Mouse (Mus musculus) urinary bladder, postnatal 36 days (tissue): ENCODE data around the gene Grap.
"Not testable (repeated sequence)": the region's sequence is repeated elsewhere in the genome, so short reads cannot be mapped to it uniquely, and the experiment has no call there.

ENCODE experiments used
- DNase-seq, 2 experiments: peaks; one replicate each; pipeline ENCODE4 v3.0.0; 2022; ENCODE audit warnings: low spot score in 2 of 2, mixed read lengths in 1 of 2

Gene Grap

DNA sequence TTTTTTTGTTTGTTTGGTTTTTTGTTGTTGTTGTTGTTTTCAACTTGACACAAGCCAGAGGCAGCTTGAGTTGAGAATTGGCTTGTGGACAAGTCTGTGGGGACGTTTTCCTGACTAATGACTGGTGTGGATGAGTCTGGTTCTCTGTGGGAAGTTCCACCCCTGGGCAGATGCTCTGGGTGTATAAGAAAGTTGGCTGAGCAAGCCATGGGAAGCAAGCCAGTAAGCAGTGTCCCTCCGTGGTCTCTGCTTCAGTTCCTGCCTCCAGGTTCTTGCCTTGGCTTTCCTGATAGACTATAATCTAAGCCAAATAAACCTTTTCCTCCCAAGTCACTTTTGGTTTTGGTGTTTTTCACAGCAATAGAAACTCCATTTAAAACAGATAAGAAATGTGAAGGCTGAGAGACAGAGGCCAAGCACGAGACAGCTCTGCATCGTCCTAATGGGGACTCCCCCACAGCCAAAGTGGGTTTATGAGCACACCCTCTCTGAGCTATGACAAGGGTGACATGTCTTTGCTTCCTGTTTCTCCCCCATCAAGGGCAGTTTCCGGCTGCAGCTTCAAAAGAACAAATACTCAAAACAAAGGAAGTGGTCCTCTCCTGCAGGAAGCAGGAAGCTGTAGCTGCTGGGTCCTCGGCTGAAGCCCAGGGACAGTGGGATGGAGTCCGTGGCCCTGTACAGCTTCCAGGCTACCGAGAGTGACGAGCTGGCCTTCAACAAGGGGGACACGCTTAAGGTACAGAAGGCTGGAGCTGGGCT is at the start of gene Grap:
TSS of gene Grap (plus strand) at position 580 of the 762 bp plus-strand sequence.
- no peak for DNase-seq

DNA sequence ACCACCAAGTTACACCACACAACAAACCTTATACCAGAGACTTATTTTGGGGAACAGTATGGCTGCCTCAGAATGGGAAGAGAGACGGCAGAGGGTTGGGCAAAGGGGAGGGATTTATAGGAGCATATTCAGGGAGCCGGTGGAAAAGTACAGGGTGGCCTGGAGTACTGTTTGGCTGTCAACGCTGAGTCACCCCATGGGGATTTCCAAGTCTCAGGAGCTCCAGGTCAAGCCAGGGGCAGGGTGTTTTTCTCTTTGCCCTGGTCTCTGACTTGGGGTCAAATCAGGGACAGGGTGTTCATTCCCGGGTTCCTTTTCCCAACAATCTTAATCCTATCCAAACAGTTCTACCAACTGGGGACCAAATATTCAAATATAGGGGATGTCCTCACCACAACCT is 45.0 kb upstream of the Grap start:
- DNase-seq = no peak

DNA sequence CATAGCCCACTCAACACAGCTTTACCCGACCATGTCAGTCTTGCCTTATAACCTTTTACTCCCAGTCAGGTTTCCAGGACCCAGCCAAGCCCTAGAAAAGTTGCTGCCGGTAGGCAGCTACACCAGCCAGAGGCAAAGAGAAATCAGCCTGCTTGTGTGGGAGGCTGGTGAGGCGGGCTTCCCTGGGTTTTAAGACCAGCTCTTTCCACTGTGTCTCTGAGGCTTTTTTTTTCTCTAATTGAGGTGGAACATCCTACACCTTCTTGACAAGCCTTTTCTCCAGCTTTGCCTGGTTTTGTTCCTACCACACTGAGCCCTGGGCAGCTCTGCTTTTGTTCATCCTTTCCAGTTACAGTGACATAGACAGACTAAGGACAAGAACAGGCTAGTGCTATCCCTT is 41.9 kb upstream of the Grap start:
- no peak for DNase-seq

DNA sequence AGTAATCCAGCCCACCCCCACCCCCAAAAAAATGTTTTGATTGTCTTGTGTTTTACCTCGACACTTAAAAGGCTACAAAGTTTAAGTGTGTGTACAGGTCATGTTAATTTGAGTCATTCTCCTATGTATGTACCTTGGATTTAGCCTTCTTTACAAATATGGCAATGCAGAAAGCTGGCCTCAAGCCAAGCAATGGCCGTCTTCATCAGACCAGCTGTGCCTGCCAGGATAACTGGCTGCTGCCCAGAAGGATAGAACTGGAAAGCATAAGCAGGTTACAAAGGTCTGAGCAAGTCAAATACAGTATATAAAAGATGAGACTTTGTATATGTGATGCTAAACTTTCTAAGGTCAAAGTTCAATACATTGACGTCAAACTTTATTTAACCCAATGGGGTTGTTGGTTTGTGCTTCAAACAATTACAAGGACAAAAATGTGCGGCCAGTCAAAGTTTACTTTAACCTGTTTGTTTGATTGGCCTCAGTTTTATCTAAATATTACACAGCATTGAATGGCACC is 40.9 kb upstream of the Grap start:
- DNase-seq = no peak

DNA sequence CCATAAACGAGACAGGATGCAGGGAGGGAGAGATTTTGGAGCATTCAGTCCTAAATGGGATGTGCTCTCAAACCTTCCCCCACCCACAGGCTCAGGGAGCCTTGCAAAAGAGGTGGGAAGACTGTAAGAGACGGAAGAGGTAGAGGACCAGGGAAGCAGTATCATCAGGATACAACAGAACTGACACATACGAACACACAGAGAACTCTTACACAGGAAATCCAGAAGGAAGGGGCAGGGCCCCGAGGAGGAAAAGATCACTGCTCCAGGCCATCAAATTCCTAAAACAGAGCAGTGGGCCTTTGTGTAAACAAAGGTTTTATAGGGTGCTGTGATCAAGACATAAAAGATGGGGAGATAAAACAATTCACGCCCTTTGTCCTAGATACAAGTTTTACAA is 38.7 kb upstream of the Grap start:
- no peak for DNase-seq

DNA sequence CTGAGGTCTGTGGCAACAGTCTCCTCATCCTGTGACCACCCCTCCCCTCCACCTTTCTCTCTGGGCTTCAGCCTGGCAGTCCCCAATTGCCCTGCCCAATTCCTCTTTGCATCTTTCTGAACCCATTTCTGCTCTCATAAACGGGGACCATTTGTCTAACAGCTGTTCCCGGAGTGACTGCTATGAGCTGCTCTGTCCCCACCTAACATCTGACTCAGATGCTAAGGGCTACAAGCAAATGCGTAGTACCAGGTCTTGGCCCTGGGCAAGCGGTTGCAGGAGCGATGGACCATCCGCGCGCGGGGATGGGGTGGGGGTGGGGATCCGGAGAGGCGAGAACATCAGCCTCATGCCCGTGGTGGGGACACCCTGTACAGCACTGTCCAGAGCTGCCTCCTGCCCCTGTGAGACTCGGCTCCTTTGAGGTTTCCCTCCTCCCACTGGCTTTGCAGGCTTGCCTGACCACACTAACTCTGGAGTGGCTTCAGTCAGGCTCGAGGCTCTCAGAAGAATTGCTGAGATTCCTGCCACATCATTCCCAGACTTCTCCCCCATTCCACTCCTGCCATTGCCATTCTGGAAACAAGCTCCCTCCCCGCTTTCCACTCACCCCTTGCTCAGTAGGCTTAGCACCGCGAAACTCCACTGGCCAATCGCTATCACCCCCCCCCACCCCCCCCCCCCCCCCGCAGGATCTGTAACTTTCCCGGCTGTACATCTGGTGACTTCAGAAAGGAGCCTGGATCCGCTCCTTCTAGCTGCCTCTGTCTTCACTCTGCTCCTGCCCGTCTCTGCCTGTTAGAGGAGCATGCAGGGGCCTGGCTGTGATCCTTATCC is 37.2 kb upstream of the Grap start:
- DNase-seq = peak in 1 of 2 experiments; percentile 23

DNA sequence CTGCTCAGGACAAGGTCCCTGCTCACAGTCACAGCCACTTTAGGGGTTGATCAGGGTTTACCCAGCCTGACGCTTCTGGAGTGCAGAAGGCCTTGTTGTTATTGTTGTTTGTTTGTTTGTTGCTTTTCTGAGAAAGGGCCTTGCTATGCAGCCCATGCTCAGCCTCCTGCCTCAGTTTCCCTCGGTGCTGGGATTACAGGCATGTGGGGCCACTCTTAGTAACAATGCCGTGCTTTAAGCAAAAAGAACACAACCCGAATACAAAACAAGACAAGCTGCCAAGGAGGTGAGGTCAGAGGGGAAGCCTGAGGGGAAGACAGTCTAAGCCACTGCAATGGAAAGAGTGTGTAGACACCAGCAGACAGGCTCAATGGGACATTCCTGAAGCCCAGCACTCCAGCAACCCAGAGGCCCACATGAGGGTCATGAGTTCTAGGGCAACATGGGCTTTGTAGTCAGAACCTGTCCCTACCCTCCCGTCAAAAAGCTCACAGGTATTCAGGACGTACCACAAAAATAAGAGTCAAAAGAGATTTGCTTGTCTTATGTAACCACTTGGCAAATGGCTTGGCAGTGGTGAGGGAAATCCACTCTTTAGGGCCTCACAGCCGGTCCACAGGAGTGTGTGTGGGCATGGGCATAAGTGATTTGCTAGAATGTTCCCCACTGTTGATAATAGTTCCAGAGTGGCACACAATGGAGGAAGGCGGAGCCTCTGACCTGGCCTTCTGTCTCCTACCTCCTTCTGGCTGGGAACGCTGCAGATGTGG is 36.4 kb upstream of the Grap start:
- peak in 1 of 2 experiments; percentile 22 for DNase-seq

DNA sequence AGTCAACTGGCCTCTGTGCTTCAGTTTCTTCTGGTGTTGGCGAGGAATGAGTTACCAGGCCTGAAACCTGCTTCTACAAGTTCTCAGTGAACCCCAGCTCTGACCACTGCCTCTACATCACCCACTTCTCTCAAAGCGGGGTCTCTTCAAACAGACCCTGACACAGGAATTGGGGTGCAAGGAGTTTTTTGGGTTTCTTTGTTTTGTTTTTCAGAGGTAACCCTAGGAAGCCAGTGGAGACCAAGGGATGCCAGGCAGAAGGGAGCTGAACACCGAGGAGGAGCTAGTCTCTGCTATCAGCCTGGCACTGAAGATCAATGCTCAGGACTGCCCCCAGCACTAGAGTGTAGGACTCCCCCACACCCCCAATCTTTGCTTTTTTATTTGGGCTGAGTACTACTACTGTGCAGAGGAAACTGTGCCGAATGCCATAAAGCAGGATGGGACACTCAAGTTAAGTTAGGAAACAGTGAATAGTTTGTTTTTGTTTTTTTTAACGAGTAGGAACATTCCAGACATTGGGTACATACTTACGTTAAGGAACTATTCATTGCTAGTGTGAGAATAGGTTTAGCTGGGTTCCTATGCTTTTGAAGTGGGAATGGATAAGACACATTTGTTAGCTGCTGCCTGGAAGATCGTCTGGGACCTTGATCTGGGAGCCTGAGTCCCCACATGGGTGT is 35.6 kb upstream of the Grap start:
- no peak for DNase-seq

DNA sequence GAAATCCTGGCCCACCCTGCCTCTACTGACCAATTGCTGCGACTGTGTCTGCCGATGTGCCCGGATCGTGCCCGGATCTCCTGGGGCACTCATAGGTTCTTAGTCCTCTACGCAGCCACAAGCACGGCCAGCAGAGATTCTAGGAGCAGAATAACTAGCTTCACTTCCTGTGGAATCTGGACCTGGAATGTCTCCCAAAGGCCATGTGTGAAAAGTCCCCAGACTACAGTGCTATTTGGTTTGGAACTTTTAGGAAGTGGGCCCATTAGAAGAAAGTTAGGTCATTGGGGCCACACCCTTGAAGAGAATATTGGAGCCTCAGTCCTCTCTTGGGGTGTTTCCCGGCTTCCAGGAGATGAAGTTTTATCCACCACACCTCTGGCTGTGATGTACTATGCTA is 34.9 kb upstream of the Grap start:
- DNase-seq = no peak

DNA sequence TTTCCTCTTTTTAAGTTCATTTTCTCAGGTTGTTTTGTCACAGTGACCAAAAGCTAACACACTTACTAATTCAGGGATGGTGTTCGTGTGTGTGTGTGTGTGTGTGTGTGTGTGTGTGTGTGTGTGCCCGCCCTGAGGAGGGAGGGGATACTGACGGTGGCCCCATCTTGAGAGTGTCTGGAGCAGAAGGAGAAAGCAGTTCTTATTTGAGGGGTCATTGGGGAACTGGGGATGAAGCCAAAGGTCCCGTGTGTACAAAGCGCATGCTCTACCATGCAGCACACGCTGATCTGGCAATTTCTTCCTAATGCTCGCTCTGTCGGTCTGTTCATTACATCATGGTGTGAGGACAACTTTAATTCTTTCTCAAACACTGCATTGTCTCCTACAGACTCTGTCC is 34.5 kb upstream of the Grap start:
- no peak for DNase-seq

DNA sequence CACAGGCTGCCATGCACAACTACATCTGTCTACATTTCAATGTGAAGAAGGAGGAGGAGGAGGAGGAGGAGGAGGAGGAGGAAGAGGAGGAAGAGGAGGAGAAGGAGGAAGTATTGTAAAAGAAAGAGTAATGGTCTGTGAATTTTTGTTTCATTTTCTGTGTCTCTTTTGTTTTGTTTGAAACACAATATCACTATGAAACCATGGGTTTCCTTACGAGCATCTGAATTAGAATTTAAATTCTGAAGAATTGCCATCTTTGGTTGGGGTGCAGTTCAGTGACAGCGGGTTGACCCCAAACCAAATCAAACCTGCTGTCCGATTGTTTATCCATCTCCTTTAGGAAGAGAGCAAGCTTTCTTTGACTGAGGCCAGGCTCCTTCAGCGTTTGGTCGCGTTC is 33.7 kb upstream of the Grap start:
- DNase-seq = no peak

DNA sequence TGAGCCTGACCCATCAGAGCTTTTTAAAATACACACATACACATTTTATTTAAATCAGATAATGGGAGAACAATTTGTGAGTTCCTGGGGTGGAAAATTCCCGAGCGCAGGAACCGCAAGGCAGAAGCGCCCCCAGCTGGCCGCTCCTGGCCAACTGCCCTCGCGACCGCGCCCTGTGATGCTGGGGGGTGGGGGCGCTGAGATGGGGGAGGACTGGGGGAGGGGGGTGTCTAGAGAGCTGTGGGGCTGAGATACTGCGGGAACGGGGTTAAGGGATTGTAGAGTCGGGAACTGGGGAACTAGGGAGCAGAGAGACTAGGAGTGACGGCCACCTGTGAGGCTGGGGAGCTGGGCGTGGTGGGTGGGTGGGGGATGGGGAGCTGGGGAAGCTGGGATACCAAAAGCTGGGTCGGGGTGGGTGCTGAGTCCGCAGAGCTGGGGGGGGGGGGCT is 33.2 kb upstream of the Grap start:
- DNase-seq = peak; percentile 50 to 76

DNA sequence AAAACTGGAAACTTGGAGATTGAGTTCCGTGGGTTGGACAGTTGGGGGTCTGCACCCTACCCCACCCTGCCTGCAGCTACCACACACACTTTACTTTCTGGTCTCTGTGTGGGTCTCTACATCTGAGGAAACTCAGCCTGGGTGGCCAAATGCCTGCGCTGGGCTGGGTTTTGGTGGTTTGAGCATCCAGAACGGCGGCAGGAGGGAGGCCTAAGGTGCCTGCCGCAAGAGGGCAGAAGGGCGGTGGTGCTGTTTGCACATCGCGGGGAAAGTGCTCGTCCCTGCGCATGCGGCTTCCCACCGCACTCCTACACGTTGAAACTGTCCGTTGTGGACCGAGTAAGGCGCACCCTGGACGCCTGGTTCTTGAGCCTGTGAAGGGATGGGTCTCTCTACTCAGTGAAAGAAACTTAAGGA is 32.8 kb upstream of the Grap start:
- DNase-seq = peak; percentile 82 to 90

DNA sequence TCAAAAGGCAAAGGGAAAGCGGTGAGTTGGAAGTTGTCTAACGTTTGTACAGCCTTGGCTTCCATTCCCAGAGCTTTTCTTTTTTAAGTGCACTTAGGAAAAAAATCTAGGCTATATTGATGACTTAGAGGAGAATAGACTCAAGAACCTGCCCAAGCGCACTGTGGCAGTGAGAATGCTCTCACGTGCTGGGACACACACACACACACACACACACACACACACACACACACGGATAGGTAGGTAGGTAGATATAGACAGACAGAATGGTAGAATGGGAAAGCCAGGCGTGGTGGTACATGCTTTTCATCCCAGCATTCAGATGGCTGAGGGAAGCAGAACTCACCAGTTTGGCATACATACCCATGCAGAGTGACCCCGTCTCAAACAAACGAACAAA is 32.3 kb upstream of the Grap start:
- no peak for DNase-seq

DNA sequence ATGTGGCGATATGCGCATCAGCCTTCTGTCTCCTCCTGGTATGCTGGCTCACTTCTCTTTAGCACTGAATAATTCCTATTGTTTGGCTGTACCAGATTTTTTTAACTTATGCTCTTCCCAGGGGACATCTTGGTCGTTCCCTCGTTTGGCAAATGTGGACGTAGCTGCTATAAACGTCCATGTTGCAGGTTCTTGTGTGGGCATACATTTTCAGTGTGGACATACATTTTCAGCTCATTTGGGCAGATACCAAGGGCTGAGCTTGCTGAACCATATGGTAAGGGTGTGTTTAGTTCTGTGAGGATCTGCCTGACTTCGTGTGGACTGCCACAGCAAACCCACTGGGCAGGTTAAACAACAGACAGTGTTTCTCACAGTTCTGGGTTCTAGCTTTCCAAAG is 27.9 kb upstream of the Grap start:
- DNase-seq = no peak

DNA sequence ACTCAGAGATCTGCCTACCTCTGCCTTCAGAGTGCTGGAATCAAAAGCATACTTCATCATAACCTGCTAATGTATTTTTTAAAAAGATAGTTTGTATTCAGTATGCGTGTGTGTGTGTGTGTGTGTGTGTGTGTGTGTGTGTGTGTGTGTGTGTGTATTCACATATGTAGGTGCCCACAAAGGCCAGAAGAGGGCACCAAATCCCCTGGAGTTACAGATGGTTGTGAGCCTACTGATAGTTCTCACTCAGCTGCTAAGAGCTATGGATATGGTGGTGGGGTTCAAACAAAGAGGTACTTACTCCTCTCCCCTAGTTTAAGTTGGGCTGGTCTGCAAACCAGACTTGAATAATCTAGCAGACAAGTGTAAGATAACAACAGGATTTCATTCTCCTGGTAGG is 26.6 kb upstream of the Grap start:
- DNase-seq = no peak

DNA sequence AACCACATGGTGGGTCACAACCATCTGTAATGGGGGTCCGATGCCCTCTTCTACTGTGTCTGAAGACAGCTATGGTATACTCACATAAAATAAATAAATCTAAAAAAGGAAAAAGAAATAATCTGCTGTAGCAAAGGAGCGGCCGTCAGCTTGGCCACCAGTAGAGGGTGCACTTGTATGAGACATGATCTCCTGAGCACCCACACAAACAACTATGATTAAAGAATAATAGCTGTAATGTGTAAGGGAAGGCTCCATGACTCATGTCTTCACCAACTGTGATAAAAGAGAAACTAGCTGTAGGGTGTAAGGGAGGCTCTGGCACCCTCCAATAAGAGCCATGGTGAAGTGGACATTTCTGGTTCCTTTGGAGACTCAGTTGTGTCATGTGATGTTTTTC is 23.4 kb upstream of the Grap start:
- DNase-seq = no peak

DNA sequence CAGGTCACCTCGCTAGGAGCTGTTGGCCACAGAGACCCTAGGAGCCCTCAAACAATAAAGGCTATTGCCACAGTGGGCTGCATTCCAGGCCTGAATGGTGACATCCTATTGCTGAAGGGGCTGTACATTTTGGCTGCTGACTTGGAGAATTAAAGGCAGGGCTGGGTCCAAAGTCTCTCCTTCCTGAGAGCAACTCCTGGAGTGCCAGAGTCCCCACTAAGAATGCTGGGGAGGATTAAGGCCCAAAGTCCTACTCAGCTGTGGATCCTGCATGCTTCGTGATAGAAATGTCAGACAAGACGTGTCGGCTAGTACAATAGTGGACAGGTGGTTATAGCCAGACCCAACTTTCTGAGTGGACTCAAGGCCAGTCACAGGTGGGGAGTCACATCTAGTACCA is 16.8 kb upstream of the Grap start:
- DNase-seq = not testable (repeated sequence)

DNA sequence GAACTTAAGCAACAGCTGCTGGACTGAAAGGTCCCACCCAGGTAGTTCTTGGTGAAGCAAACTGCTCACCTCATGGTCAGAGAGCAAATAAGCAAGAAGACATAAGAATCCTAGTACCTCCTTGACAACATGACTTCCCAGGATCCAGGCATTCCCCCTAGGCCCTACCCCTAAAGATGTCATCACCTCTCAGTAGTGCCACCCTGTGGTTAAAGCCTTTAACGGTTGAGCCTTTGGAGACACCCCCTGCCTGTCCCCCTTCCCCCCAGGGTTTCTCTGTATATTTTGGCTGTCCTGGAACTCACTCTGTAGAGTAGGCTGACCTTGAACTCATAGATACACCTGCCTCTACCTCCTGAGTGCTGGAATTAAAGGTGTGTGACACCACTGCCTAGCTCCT is 15.7 kb upstream of the Grap start:
- DNase-seq = no peak

DNA sequence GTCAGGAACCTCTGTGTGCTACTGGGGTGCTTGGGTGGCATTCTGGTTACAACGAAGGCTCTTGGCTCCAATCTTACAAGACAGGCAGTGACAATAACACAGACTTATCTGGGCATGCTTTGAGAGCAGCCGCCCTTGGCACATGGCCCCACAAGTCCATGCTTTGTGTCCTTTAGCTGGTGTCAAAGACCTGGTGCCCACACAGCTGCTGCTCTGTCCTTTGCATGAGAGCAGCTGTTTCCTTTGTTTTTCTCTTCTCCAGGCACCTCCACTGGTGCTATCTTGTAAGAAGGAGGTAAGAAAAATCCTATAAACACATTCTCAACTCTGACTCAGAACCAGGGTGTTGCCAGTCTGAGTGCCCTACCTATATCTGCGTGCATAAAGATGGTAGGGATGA is 15.2 kb upstream of the Grap start:
- DNase-seq = no peak

DNA sequence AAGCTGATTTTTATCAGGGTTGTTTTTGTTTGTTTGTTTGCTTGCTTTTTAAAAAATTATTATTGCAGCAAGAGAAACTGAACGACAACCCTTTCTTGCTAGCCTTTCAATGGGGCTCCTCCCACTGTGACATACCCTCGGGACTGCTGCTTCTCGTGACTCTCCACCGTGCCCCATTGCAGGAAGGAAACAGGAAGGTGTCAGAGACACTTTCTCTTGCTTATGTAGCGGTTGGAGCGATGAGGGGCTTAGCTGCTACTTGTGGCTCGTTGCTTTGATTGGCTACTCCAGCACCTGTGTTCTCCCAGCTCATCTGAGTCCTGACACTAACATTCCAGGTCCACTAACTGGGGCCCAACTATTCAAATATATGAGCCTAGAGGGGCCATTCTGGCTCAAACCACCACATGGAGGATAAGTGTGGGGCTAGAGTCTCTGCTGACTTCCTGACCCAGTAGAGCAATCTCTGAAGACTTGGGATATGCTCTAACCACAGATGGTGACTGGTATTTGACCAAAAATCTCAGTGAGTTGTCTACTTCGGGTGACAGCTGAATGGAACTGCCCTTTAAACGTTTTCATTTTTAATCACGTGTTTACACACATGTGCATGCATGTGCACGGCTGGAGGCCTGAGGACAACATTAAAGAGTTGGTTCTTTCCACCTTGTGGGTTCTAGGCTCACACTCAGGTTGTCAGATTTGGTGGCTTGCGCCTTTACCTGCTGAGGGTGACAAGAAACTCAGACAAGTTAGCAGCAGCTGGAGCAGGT is 14.1 kb upstream of the Grap start:
- DNase-seq = no peak
